Mouse (Mus musculus) liver, embryonic 15.5 days (tissue): ENCODE measurements around the gene Gjb4. TPM values are rescaled to one million over a fixed set of nuclear protein-coding genes. Genes with fewer than 3 reads are reported as not detected.

Source experiments
- ATAC-seq: fragments of 200-750 bp; cut with Nextera tagmentation; 2 replicates; pipeline ENCODE4 v1.8.0; 2017; ENCODE audit warnings: moderate number of reproducible peaks, mild to moderate bottlenecking, moderate library complexity; ENCODE audit not compliant: insufficient read depth
- H3K27ac ChIP-seq: fragments of 300-500 bp; sonication (generic); replicated peaks from 2 replicates; pipeline ENCODE4 v1.5.1; 2015; ENCODE audit warnings: mild to moderate bottlenecking, inconsistent platforms
- H3K27me3 ChIP-seq: fragments of 300-500 bp; sonication (generic); 2 replicates; pipeline ENCODE4 v1.6.1; 2015; ENCODE audit warnings: mild to moderate bottlenecking, inconsistent platforms
- H3K36me3 ChIP-seq: fragments of 300-500 bp; sonication (generic); replicated peaks from 2 replicates; pipeline ENCODE4 v1.6.1; 2015; ENCODE audit warnings: moderate library complexity, mild to moderate bottlenecking, inconsistent platforms
- H3K4me1 ChIP-seq: fragments of 300-500 bp; sonication (generic); replicated peaks from 2 replicates; pipeline ENCODE4 v1.6.1; 2015; ENCODE audit warnings: inconsistent platforms
- H3K4me2 ChIP-seq: fragments of 300-500 bp; sonication (generic); 2 replicates; pipeline ENCODE4 v1.6.1; 2015; ENCODE audit warnings: moderate library complexity, mild to moderate bottlenecking, inconsistent platforms
- H3K4me3 ChIP-seq: fragments of 300-500 bp; sonication (generic); replicated peaks from 2 replicates; pipeline ENCODE4 v1.5.1; 2015; ENCODE audit warnings: mild to moderate bottlenecking, inconsistent platforms
- H3K9ac ChIP-seq: fragments of 300-500 bp; sonication (generic); 2 replicates; pipeline ENCODE4 v1.6.1; 2015; ENCODE audit warnings: moderate library complexity, mild to moderate bottlenecking, inconsistent platforms
- H3K9me3 ChIP-seq: fragments of 300-500 bp; sonication (generic); replicated peaks from 2 replicates; pipeline ENCODE4 v1.6.1; 2016; ENCODE audit warnings: inconsistent platforms
- WGBS: fragments of 180-500 bp; shearing (Covaris S2); methylation state at CpG from one replicate; pipeline ENCODE4 v1.1.7; 2015; ENCODE audit warnings: mixed read lengths; ENCODE audit not compliant: insufficient replicate concordance; 5-methylcytosine and 5-hydroxymethylcytosine counted together
- polyA plus RNA-seq: library from polyadenylated mRNA; unstranded; fragments of >200 nt; fragmentation: Nextera tagmentation; extraction: Ambion mirVana; gene quantifications from 2 replicates; pipeline ENCODE4 v1.2.1, GENCODE M21; 2015

Gene Gjb4
- polyA plus RNA-seq, 1 experiment from 2014 or later: not detected

- no peak overlapping the region for H3K4me3 ChIP-seq
- H3K27me3 ChIP-seq: no peaks in the 10 kb centered on the region; the same call in 1 of the 2 replicates
- no peaks in the 10 kb centered on the region for H3K4me1 ChIP-seq
- H3K9ac ChIP-seq: no peak overlapping the region
- 39% methylated on average over 3 of the region's 3 CpGs for WGBS
- H3K27ac ChIP-seq: no peak overlapping the region
- H3K36me3 ChIP-seq: no peaks in the 10 kb centered on the region
- ATAC-seq: no peak
- H3K4me2 ChIP-seq: no peak overlapping the region
- H3K9me3 ChIP-seq: no peaks in the 10 kb centered on the region
These were observed 50.1 kb downstream of the Gjb4 start for GRCm38 (mm10) chr4:127303796-127304195.

Other genes with a start within 250 kb of the Gjb4 start
- 8.0 and 8.3 TPM in 2 replicates for gene Tmem35b, start 230.4 kb downstream of the Gjb4 start, polyA plus RNA-seq
- gene Dlgap3, start 184.9 kb downstream of the Gjb4 start, polyA plus RNA-seq: 0.20 and 0.40 TPM in 2 replicates
- 26.2 and 27.1 TPM in 2 replicates for gene Smim12, start 110.3 kb downstream of the Gjb4 start, polyA plus RNA-seq
- 2.2 and 2.5 TPM in 2 replicates for gene Gja4, start 40.0 kb downstream of the Gjb4 start, polyA plus RNA-seq
- 0.18 and 0.24 TPM in 2 replicates for gene Gjb3, start 23.2 kb downstream of the Gjb4 start, polyA plus RNA-seq
- 0.07 TPM in 1 of 2 replicates, not detected in the other for gene Gjb5, start 4.1 kb upstream of the Gjb4 start, polyA plus RNA-seq